Mouse (Mus musculus) midbrain, embryonic 15.5 days (tissue): ENCODE data around the gene Rnf135. TPM values are rescaled to one million over a fixed set of nuclear protein-coding genes. Genes with fewer than 3 reads are reported as not detected.
A peak's percentile ranks its signal among the peaks of the same experiment; 100 is the strongest.

ENCODE experiments used
- ATAC-seq: fragments of 200-750 bp; cut with Nextera tagmentation; replicated peaks from 2 replicates; pipeline ENCODE4 v1.8.0; 2017; ENCODE audit warnings: moderate TSS enrichment
- H3K27ac ChIP-seq: fragments of 300-500 bp; sonication (generic); 2 replicates; pipeline ENCODE4 v1.5.1; 2015; ENCODE audit warnings: mild to moderate bottlenecking, inconsistent platforms
- H3K27me3 ChIP-seq: fragments of 300-500 bp; sonication (generic); replicated peaks from 2 replicates; pipeline ENCODE4 v1.6.1; 2015; ENCODE audit warnings: inconsistent platforms
- H3K36me3 ChIP-seq: fragments of 300-500 bp; sonication (generic); replicated peaks from 2 replicates; pipeline ENCODE4 v1.6.1; 2015; ENCODE audit warnings: inconsistent platforms
- H3K4me1 ChIP-seq: fragments of 300-500 bp; sonication (generic); 2 replicates; pipeline ENCODE4 v1.6.1; 2015; ENCODE audit warnings: inconsistent platforms
- H3K4me2 ChIP-seq: fragments of 300-500 bp; sonication (generic); 2 replicates; pipeline ENCODE4 v1.6.1; 2015; ENCODE audit warnings: inconsistent platforms, mild to moderate bottlenecking, moderate library complexity
- H3K4me3 ChIP-seq: fragments of 300-500 bp; sonication (generic); 2 replicates; pipeline ENCODE4 v1.5.1; 2015; ENCODE audit warnings: mild to moderate bottlenecking, inconsistent platforms
- H3K9ac ChIP-seq: fragments of 300-500 bp; sonication (generic); 2 replicates; pipeline ENCODE4 v1.6.1; 2015; ENCODE audit warnings: mild to moderate bottlenecking, inconsistent platforms
- H3K9me3 ChIP-seq: fragments of 300-500 bp; sonication (generic); 2 replicates; pipeline ENCODE4 v1.6.1; 2016; ENCODE audit warnings: inconsistent platforms
- WGBS: fragments of 180-500 bp; shearing (Covaris S2); methylation state at CpG from one replicate; pipeline ENCODE4 v1.1.7; 2015; ENCODE audit warnings: mixed read lengths; 5-methylcytosine and 5-hydroxymethylcytosine counted together
- polyA plus RNA-seq: library from polyadenylated mRNA; unstranded; fragments of >200 nt; fragmentation: Nextera tagmentation; extraction: Ambion mirVana; gene quantifications from 2 replicates; pipeline ENCODE4 v1.2.1, GENCODE M21; 2015

Rnf135 gene
- polyA plus RNA-seq, 1 experiment from 2014 or later: 3.3 TPM

GRCm38 (mm10) chr11:80150566-80150965, 33.1 kb upstream of the Rnf135 start:
- Histone ChIP-seq H3K9ac (no peak overlapping the region), H3K4me3 (no peak overlapping the region), H3K9me3 (no peaks in the 10 kb centered on the region), H3K36me3 (no peaks in the 10 kb centered on the region), H3K27ac (no peak overlapping the region), H3K4me1 (peaks cover 8% of the 10 kb centered on the region; the same call in 1 of the 2 replicates), H3K4me2 (no peak overlapping the region), H3K27me3 (peaks cover 34% of the 10 kb centered on the region)
- 86% methylated on average over 5 of the region's 5 CpGs for WGBS
- ATAC-seq: no peak

- peaks cover 8% of the 10 kb centered on the region; the same call in 1 of the 2 replicates for H3K4me1 ChIP-seq
- no peaks in the 10 kb centered on the region for H3K9me3 ChIP-seq
- no peak overlapping the region for H3K27ac ChIP-seq
- peaks cover 43% of the 10 kb centered on the region for H3K27me3 ChIP-seq
- no peak for ATAC-seq
- no peaks in the 10 kb centered on the region for H3K36me3 ChIP-seq
- no peak overlapping the region for H3K9ac ChIP-seq
- 70% methylated on average over 2 of the region's 2 CpGs for WGBS
- no peak overlapping the region for H3K4me3 ChIP-seq
- no peak overlapping the region for H3K4me2 ChIP-seq
Measured at GRCm38 (mm10) chr11:80151541-80151940, 32.1 kb upstream of the Rnf135 start.

- H3K27me3 ChIP-seq: peaks cover 44% of the 10 kb centered on the region
Measured at GRCm38 (mm10) chr11:80152376-80152775, 31.3 kb upstream of the Rnf135 start.

GRCm38 (mm10) chr11:80153857-80154495, 29.7 kb upstream of the Rnf135 start, which contains the start of gene Adap2:
TSS of gene Adap2 (plus strand) at chr11:80154105.
- Histone ChIP-seq H3K4me1 (peaks cover 8% of the 10 kb centered on the region; the same call in 1 of the 2 replicates), H3K36me3 (no peaks in the 10 kb centered on the region), H3K9me3 (no peaks in the 10 kb centered on the region), H3K4me3 (peak within 1 kb of the TSS; percentile 39), H3K4me2 (peak within 1 kb of the TSS; percentile 56), H3K9ac (peak within 1 kb of the TSS; percentile 29), H3K27me3 (peaks cover 44% of the 10 kb centered on the region), H3K27ac (no peak within 1 kb of the TSS)
- WGBS: 2% methylated on average over 47 of the region's 47 CpGs
- ATAC-seq: no peak; the same call in 1 of the 2 replicates

More at GRCm38 (mm10) chr11:80152376-80152775, 31.3 kb upstream of the Rnf135 start:
- no peak overlapping the region for H3K4me3 ChIP-seq
- no peak overlapping the region for H3K4me2 ChIP-seq
- H3K27ac ChIP-seq: no peak overlapping the region
- no peak for ATAC-seq
- H3K9ac ChIP-seq: no peak overlapping the region
- no peaks in the 10 kb centered on the region for H3K9me3 ChIP-seq
- H3K36me3 ChIP-seq: no peaks in the 10 kb centered on the region
- H3K4me1 ChIP-seq: peaks cover 8% of the 10 kb centered on the region; the same call in 1 of the 2 replicates
- WGBS: 82% methylated on average over 8 of the region's 8 CpGs

GRCm38 (mm10) chr11:80154501-80154900, 29.1 kb upstream of the Rnf135 start:
- peak overlapping the region; percentile 39 for H3K4me3 ChIP-seq
- WGBS: 28% methylated on average over 25 of the region's 25 CpGs

GRCm38 (mm10) chr11:80155541-80155940, 28.1 kb upstream of the Rnf135 start:
- 85% methylated on average over 8 of the region's 8 CpGs for WGBS
- H3K27me3 ChIP-seq: peaks cover 44% of the 10 kb centered on the region

More at GRCm38 (mm10) chr11:80154501-80154900, 29.1 kb upstream of the Rnf135 start:
- Histone ChIP-seq H3K4me1 (peaks cover 8% of the 10 kb centered on the region; the same call in 1 of the 2 replicates), H3K27ac (no peak overlapping the region), H3K27me3 (peaks cover 44% of the 10 kb centered on the region), H3K9me3 (no peaks in the 10 kb centered on the region), H3K36me3 (no peaks in the 10 kb centered on the region), H3K9ac (peak overlapping the region; percentile 29; the same call in 1 of the 2 replicates), H3K4me2 (peak overlapping the region; percentile 56)
- ATAC-seq: no peak

GRCm38 (mm10) chr11:80155961-80156360, 27.7 kb upstream of the Rnf135 start:
- H3K9me3 ChIP-seq: no peaks in the 10 kb centered on the region
- peaks cover 8% of the 10 kb centered on the region; the same call in 1 of the 2 replicates for H3K4me1 ChIP-seq
- H3K27me3 ChIP-seq: peaks cover 44% of the 10 kb centered on the region
- 76% methylated on average over 4 of the region's 4 CpGs for WGBS
- no peak for ATAC-seq
- no peak overlapping the region for H3K4me2 ChIP-seq
- no peaks in the 10 kb centered on the region for H3K36me3 ChIP-seq
- no peak overlapping the region for H3K4me3 ChIP-seq
- no peak overlapping the region for H3K27ac ChIP-seq
- H3K9ac ChIP-seq: no peak overlapping the region

More at GRCm38 (mm10) chr11:80155541-80155940, 28.1 kb upstream of the Rnf135 start:
- Histone ChIP-seq H3K27ac (no peak overlapping the region), H3K9ac (no peak overlapping the region), H3K4me3 (no peak overlapping the region), H3K36me3 (no peaks in the 10 kb centered on the region), H3K4me1 (peaks cover 8% of the 10 kb centered on the region; the same call in 1 of the 2 replicates), H3K9me3 (no peaks in the 10 kb centered on the region), H3K4me2 (no peak overlapping the region)
- ATAC-seq: no peak

GRCm38 (mm10) chr11:80156841-80157240, 26.8 kb upstream of the Rnf135 start:
- no peak overlapping the region for H3K9ac ChIP-seq
- no peak for ATAC-seq
- no peak overlapping the region for H3K4me2 ChIP-seq
- H3K27me3 ChIP-seq: peaks cover 44% of the 10 kb centered on the region
- H3K9me3 ChIP-seq: no peaks in the 10 kb centered on the region
- H3K4me3 ChIP-seq: no peak overlapping the region
- no peaks in the 10 kb centered on the region for H3K36me3 ChIP-seq
- no peak overlapping the region for H3K27ac ChIP-seq
- H3K4me1 ChIP-seq: peaks cover 8% of the 10 kb centered on the region; the same call in 1 of the 2 replicates
- WGBS: 82% methylated on average over 4 of the region's 4 CpGs

GRCm38 (mm10) chr11:80159018-80159417, 24.6 kb upstream of the Rnf135 start:
- no peak for ATAC-seq
- WGBS: 82% methylated on average over 7 of the region's 7 CpGs
- Histone ChIP-seq H3K4me3 (no peak overlapping the region), H3K4me2 (no peak overlapping the region), H3K27ac (no peak overlapping the region), H3K36me3 (no peaks in the 10 kb centered on the region), H3K4me1 (peaks cover 5% of the 10 kb centered on the region; the same call in 1 of the 2 replicates), H3K9ac (no peak overlapping the region), H3K9me3 (no peaks in the 10 kb centered on the region), H3K27me3 (peaks cover 24% of the 10 kb centered on the region)

GRCm38 (mm10) chr11:80161041-80161440, 22.6 kb upstream of the Rnf135 start:
- Histone ChIP-seq H3K4me1 (no peaks in the 10 kb centered on the region), H3K27ac (no peak overlapping the region), H3K36me3 (no peaks in the 10 kb centered on the region), H3K4me3 (no peak overlapping the region), H3K9ac (no peak overlapping the region), H3K27me3 (peaks cover 6% of the 10 kb centered on the region; the same call in 1 of the 2 replicates), H3K9me3 (no peaks in the 10 kb centered on the region), H3K4me2 (no peak overlapping the region)
- WGBS: 85% methylated on average over 4 of the region's 4 CpGs
- no peak for ATAC-seq

- 75% methylated on average over 7 of the region's 7 CpGs for whole genome bisulfite sequencing
- H3K36me3 ChIP-seq: no peaks in the 10 kb centered on the region
- H3K27me3 ChIP-seq: no peaks in the 10 kb centered on the region
- no peak overlapping the region for H3K4me2 ChIP-seq
- no peaks in the 10 kb centered on the region for H3K9me3 ChIP-seq
- H3K27ac ChIP-seq: no peak overlapping the region
- no peak overlapping the region for H3K9ac ChIP-seq
- no peak for ATAC-seq
- no peak overlapping the region for H3K4me3 ChIP-seq
- H3K4me1 ChIP-seq: no peaks in the 10 kb centered on the region
Measured at GRCm38 (mm10) chr11:80163362-80164116, 20.1 kb upstream of the Rnf135 start.

GRCm38 (mm10) chr11:80164224-80164623, 19.4 kb upstream of the Rnf135 start:
- Histone ChIP-seq H3K4me2 (no peak overlapping the region), H3K36me3 (no peaks in the 10 kb centered on the region), H3K27ac (no peak overlapping the region), H3K27me3 (no peaks in the 10 kb centered on the region), H3K4me3 (no peak overlapping the region), H3K9ac (no peak overlapping the region), H3K4me1 (no peaks in the 10 kb centered on the region), H3K9me3 (no peaks in the 10 kb centered on the region)
- WGBS: 46% methylated on average over 2 of the region's 2 CpGs
- ATAC-seq: no peak
